Mouse (Mus musculus): ENCODE measurements around the gene Prkch.
A peak's percentile ranks its signal among the peaks of the same experiment; 100 is the strongest.

The Prkch gene

GRCm38 (mm10) chr12:73754476-73755150 is 170.0 kb downstream of the Prkch start:
- Histone ChIP-seq H3K9me3 (ENCODE audit: low read length) (no peaks in the 10 kb centered on the region), H3K4me1 (replicated peaks; ENCODE audit: low read depth, low read length) (no peaks in the 10 kb centered on the region), H3K36me3 (ENCODE audit: insufficient read depth, low read length) (no peaks in the 10 kb centered on the region), H3K27me3 (ENCODE audit: insufficient read depth, low read length) (0 out of 2 replicates have a peak, but pooled peaks cover 4% of the 10 kb centered on the region), H3K4me3 (replicated peaks; ENCODE audit: low read length) (no peak overlapping the region)
- TF ChIP-seq CTCF (conservative IDR thresholded peaks at IDR 0.05; ENCODE audit: low read length) (no peak), NANOG (IDR thresholded peaks at IDR 0.05; ENCODE audit: borderline replicate concordance, low read length) (no peak), POU5F1 (IDR thresholded peaks at IDR 0.05; ENCODE audit: borderline replicate concordance, low read length) (no peak)

DNA sequence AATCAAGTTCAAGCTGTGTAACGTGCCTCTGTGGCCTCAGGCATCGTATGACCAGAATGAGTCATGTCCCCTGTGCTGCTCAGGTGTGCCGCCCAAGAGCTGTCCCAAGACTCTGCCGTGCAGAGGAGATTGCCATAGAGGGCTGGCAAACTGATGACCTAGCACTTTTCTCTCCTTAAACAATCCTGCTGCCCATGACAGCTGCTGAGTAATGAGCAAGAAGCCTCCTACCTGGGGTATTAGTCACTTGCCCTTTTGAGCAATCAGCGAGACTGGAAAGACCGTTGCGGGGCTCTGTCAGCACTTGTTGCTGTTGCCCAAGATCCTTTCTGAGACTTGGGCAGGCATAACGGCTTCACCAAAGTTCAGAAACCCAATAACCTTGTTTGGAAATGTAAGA is 171.1 kb downstream of the Prkch start:
- Histone ChIP-seq H3K9me3 (ENCODE audit: low read length) (no peaks in the 10 kb centered on the region), H3K4me3 (replicated peaks; ENCODE audit: low read length) (no peak overlapping the region), H3K4me1 (replicated peaks; ENCODE audit: low read depth, low read length) (no peaks in the 10 kb centered on the region), H3K27me3 (ENCODE audit: insufficient read depth, low read length) (0 out of 2 replicates have a peak, but pooled peaks cover 4% of the 10 kb centered on the region), H3K36me3 (ENCODE audit: insufficient read depth, low read length) (no peaks in the 10 kb centered on the region)
- TF ChIP-seq NANOG (IDR thresholded peaks at IDR 0.05; ENCODE audit: borderline replicate concordance, low read length) (no peak), CTCF (conservative IDR thresholded peaks at IDR 0.05; ENCODE audit: low read length) (no peak), POU5F1 (IDR thresholded peaks at IDR 0.05; ENCODE audit: borderline replicate concordance, low read length) (no peak)

DNA sequence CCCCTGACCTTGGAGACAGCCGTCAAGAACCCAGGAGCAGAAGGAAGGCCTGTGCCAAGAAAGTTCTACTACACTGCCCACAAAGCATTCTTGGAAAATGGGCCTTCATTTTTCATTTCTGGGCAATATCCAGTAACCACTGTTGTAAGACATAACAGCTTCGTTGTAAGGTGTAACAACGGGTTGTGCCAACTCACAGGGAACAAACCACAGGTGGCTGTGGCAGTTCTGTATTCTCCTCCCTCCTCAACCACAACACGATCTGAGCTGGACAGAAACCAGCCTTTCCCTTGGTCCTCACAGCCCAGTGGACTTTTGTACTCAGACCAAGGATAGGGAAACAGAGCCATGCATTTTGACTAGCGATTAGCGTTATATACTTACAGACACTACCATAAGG is 171.9 kb downstream of the Prkch start:
- 0 out of 2 replicates have a peak, but pooled peaks cover 3% of the 10 kb centered on the region for H3K4me1 ChIP-seq (replicated peaks; ENCODE audit: low read depth, low read length)
- 0 out of 2 replicates have a peak, but pooled peaks cover 4% of the 10 kb centered on the region for H3K27me3 ChIP-seq (ENCODE audit: insufficient read depth, low read length)
- H3K9me3 ChIP-seq (ENCODE audit: low read length), result no peaks in the 10 kb centered on the region
- H3K36me3 ChIP-seq (ENCODE audit: insufficient read depth, low read length), result no peaks in the 10 kb centered on the region
- H3K4me3 ChIP-seq (replicated peaks; ENCODE audit: low read length), result no peak overlapping the region
- TF ChIP-seq POU5F1 (IDR thresholded peaks at IDR 0.05; ENCODE audit: borderline replicate concordance, low read length) (no peak), NANOG (IDR thresholded peaks at IDR 0.05; ENCODE audit: borderline replicate concordance, low read length) (no peak), CTCF (conservative IDR thresholded peaks at IDR 0.05; ENCODE audit: low read length) (no peak)

DNA sequence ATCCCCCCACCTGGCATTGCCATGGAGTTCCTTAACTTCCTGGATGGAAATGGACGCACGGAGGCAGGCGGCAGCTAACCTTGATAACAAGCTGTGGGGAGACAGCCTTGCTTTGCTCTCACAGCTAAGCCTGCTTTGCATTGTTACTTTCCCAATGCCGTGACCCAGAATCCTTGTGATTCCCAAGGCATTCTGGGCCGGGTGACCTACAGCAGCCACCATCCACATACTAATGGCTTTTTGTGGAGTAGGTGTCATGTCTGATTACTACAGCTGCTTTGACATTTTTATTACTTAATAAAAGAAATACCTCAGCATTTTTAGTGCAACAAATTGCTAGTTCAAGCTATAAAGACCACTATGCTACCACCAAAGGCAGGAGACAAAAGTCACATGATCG is 177.4 kb downstream of the Prkch start:
- TF ChIP-seq NANOG (IDR thresholded peaks at IDR 0.05; ENCODE audit: borderline replicate concordance, low read length) (no peak), CTCF (conservative IDR thresholded peaks at IDR 0.05; ENCODE audit: low read length) (no peak), POU5F1 (IDR thresholded peaks at IDR 0.05; ENCODE audit: borderline replicate concordance, low read length) (no peak)
- H3K4me3 ChIP-seq (replicated peaks; ENCODE audit: low read length), result no peak overlapping the region
- H3K27me3 ChIP-seq (ENCODE audit: insufficient read depth, low read length), result 0 out of 2 replicates have a peak, but pooled peaks cover 4% of the 10 kb centered on the region
- peaks cover 28% of the 10 kb centered on the region for H3K4me1 ChIP-seq (replicated peaks; ENCODE audit: low read depth, low read length)
- H3K9me3 ChIP-seq (ENCODE audit: low read length), result no peaks in the 10 kb centered on the region
- H3K36me3 ChIP-seq (ENCODE audit: insufficient read depth, low read length), result no peaks in the 10 kb centered on the region

DNA sequence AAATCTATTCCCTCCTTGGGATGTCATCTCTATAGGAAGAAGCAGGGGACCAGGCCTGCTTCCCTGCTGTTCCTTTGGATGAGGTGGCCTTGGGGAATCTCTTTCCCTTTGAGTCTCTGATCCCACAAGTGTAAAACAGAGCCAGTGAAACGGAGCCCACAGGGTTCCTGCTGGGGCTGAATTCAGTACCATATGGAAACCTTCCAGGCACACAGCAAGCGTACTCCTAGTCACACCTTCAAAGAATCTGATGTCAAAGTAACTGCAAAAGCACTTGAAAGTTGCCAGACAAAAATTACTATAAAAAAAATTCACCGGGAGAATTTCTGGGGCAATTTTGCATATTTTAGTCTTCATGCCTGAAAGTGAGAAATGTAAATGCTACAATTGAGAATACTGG is 178.2 kb downstream of the Prkch start:
- Histone ChIP-seq H3K4me3 (replicated peaks; ENCODE audit: low read length) (no peak overlapping the region), H3K9me3 (ENCODE audit: low read length) (no peaks in the 10 kb centered on the region), H3K4me1 (replicated peaks; ENCODE audit: low read depth, low read length) (peaks cover 28% of the 10 kb centered on the region), H3K27me3 (ENCODE audit: insufficient read depth, low read length) (0 out of 2 replicates have a peak, but pooled peaks cover 6% of the 10 kb centered on the region), H3K36me3 (ENCODE audit: insufficient read depth, low read length) (no peaks in the 10 kb centered on the region)
- TF ChIP-seq POU5F1 (IDR thresholded peaks at IDR 0.05; ENCODE audit: borderline replicate concordance, low read length), result no peak
- no peak for TF ChIP-seq CTCF (conservative IDR thresholded peaks at IDR 0.05; ENCODE audit: low read length)
- peak; percentile 85 for TF ChIP-seq NANOG (IDR thresholded peaks at IDR 0.05; ENCODE audit: borderline replicate concordance, low read length)

- Histone ChIP-seq H3K4me1 (replicated peaks; ENCODE audit: low read depth, low read length) (peaks cover 28% of the 10 kb centered on the region), H3K4me3 (replicated peaks; ENCODE audit: low read length) (no peak overlapping the region), H3K9me3 (ENCODE audit: low read length) (no peaks in the 10 kb centered on the region), H3K36me3 (ENCODE audit: insufficient read depth, low read length) (no peaks in the 10 kb centered on the region), H3K27me3 (ENCODE audit: insufficient read depth, low read length) (0 out of 2 replicates have a peak, but pooled peaks cover 5% of the 10 kb centered on the region)
- TF ChIP-seq POU5F1 (IDR thresholded peaks at IDR 0.05; ENCODE audit: borderline replicate concordance, low read length), result no peak
- no peak for TF ChIP-seq NANOG (IDR thresholded peaks at IDR 0.05; ENCODE audit: borderline replicate concordance, low read length)
- no peak for TF ChIP-seq CTCF (conservative IDR thresholded peaks at IDR 0.05; ENCODE audit: low read length)
Observed at GRCm38 (mm10) chr12:73764649-73765525, 180.3 kb downstream of the Prkch start.

DNA sequence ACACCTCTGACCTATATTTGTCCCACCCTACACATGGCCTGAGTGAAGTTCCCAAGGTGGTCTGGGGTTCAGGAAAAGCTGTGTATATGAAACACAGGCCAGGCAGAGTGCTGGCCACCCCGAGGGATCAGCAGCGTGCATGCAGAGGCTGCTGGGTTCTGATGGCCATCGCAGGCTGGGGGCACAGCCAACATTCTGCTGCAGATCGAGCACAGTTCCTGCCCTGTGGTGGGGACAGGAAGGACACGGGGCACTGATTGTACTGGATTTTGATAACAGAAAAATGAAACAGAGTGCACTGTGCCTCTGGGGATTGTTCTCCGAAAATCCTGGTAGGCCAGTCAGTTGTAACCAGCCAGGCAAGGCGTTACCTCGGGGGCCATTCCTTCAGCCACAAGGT is 181.6 kb downstream of the Prkch start:
- Histone ChIP-seq H3K4me3 (replicated peaks; ENCODE audit: low read length) (no peak overlapping the region), H3K4me1 (replicated peaks; ENCODE audit: low read depth, low read length) (peaks cover 28% of the 10 kb centered on the region), H3K27me3 (ENCODE audit: insufficient read depth, low read length) (0 out of 2 replicates have a peak, but pooled peaks cover 5% of the 10 kb centered on the region), H3K36me3 (ENCODE audit: insufficient read depth, low read length) (no peaks in the 10 kb centered on the region), H3K9me3 (ENCODE audit: low read length) (no peaks in the 10 kb centered on the region)
- no peak for TF ChIP-seq POU5F1 (IDR thresholded peaks at IDR 0.05; ENCODE audit: borderline replicate concordance, low read length)
- TF ChIP-seq CTCF (conservative IDR thresholded peaks at IDR 0.05; ENCODE audit: low read length), result no peak
- no peak for TF ChIP-seq NANOG (IDR thresholded peaks at IDR 0.05; ENCODE audit: borderline replicate concordance, low read length)

GRCm38 (mm10) chr12:73768788-73769187 is 184.2 kb downstream of the Prkch start:
- Histone ChIP-seq H3K36me3 (ENCODE audit: insufficient read depth, low read length) (no peaks in the 10 kb centered on the region), H3K4me1 (replicated peaks; ENCODE audit: low read depth, low read length) (peaks cover 4% of the 10 kb centered on the region), H3K27me3 (ENCODE audit: insufficient read depth, low read length) (0 out of 2 replicates have a peak, but pooled peaks cover 5% of the 10 kb centered on the region), H3K9me3 (ENCODE audit: low read length) (no peaks in the 10 kb centered on the region), H3K4me3 (replicated peaks; ENCODE audit: low read length) (no peak overlapping the region)
- TF ChIP-seq CTCF (conservative IDR thresholded peaks at IDR 0.05; ENCODE audit: low read length) (no peak), POU5F1 (IDR thresholded peaks at IDR 0.05; ENCODE audit: borderline replicate concordance, low read length) (no peak), NANOG (IDR thresholded peaks at IDR 0.05; ENCODE audit: borderline replicate concordance, low read length) (no peak)

Measured in E14TG2a.4 (cell line).